Mouse (Mus musculus) midbrain, postnatal 0 days (tissue): ENCODE data around the gene Pm20d1. TPM values are rescaled to one million over a fixed set of nuclear protein-coding genes. Genes with fewer than 3 reads are reported as not detected.

Source experiments
- ATAC-seq: fragments of 200-750 bp; cut with Nextera tagmentation; 2 replicates; pipeline ENCODE4 v1.8.0; 2017; ENCODE audit warnings: moderate number of reproducible peaks, mild to moderate bottlenecking, moderate TSS enrichment, moderate library complexity; ENCODE audit not compliant: low FRiP score
- DNase-seq: peaks from one replicate; pipeline ENCODE4 v3.0.0-alpha.2; 2015; ENCODE audit warnings: low spot score
- H3K27ac ChIP-seq: fragments of 300-500 bp; sonication (generic); 2 replicates; pipeline ENCODE4 v1.5.1; 2014; ENCODE audit warnings: low read depth, mild to moderate bottlenecking, low read length, mixed read lengths
- H3K27me3 ChIP-seq: fragments of 300-500 bp; sonication (generic); 2 replicates; pipeline ENCODE4 v1.6.1; 2014; ENCODE audit warnings: low read length, control low read depth, mixed read lengths; ENCODE audit not compliant: insufficient read depth
- H3K36me3 ChIP-seq: fragments of 300-500 bp; sonication (generic); 2 replicates; pipeline ENCODE4 v1.6.1; 2014; ENCODE audit warnings: low read length, control low read depth, mixed read lengths; ENCODE audit not compliant: insufficient read depth
- H3K4me1 ChIP-seq: fragments of 300-500 bp; sonication (generic); 2 replicates; pipeline ENCODE4 v1.6.1; 2014; ENCODE audit warnings: mild to moderate bottlenecking, control low read depth, antibody characterized with exemption, low read length, mixed read lengths; ENCODE audit not compliant: insufficient read depth
- H3K4me2 ChIP-seq: fragments of 300-500 bp; sonication (generic); 2 replicates; pipeline ENCODE4 v1.6.1; 2014; ENCODE audit warnings: low read depth, mild to moderate bottlenecking, low read length, mixed read lengths; ENCODE audit not compliant: poor library complexity, severe bottlenecking
- H3K4me3 ChIP-seq: fragments of 300-500 bp; sonication (generic); 2 replicates; pipeline ENCODE4 v1.5.1; 2014; ENCODE audit warnings: low read depth, mild to moderate bottlenecking, low read length, moderate library complexity
- H3K9ac ChIP-seq: fragments of 300-500 bp; sonication (generic); replicated peaks from 2 replicates; pipeline ENCODE4 v1.6.1; 2014; ENCODE audit warnings: mild to moderate bottlenecking, low read length, moderate library complexity, mixed read lengths; ENCODE audit not compliant: poor library complexity, severe bottlenecking
- H3K9me3 ChIP-seq: fragments of 300-500 bp; sonication (generic); 2 replicates; pipeline ENCODE4 v1.6.1; 2016; ENCODE audit warnings: low read length, control low read depth
- CTCF ChIP-seq: IDR thresholded peaks from 2 replicates; pipeline ENCODE4 v1.5.1; 2016; ENCODE audit warnings: antibody characterized with exemption, mild to moderate bottlenecking
- WGBS: fragments of 180-500 bp; shearing (Covaris S2); extraction: QIAGEN DNeasy Blood & Tissue Kit; methylation state at CpG from one replicate; pipeline ENCODE4 v1.1.7; 2014; 5-methylcytosine and 5-hydroxymethylcytosine counted together
- polyA plus RNA-seq: library from polyadenylated mRNA; unstranded; fragments of >200 nt; fragmentation: Nextera tagmentation; extraction: Ambion mirVana; gene quantifications from 2 replicates; pipeline ENCODE4 v1.2.1, GENCODE M21; 2015
- total RNA-seq: library from RNA; depleted of rRNA; stranded (reverse); fragments of >200 nt; gene quantifications from 2 replicates; pipeline ENCODE4 v1.2.3, GENCODE M21; 2014

Gene Pm20d1
- total and polyA plus RNA-seq, 2 experiments from 2014 or later: 0.05 to 0.38 TPM

DNA sequence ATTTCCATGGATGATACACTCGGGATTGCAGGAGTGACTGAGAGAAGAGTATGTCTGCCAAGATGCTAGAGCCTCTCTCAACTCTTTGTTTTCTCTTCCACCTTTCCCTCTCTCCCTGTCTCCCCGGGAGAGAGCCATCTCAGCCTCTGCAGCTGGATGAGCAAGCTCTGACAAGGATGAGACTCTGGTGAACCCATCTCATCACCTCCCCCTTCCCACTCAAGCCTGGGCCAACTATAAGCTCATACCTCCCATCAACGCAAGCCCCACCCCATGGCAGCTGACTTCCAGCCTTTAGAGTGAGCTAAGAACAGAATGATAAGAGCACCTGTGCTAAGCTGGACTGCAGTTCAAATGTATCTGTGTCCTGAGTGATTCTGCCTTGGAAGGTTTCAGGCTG lies 27.9 kb upstream of the Pm20d1 start:
- Histone ChIP-seq H3K36me3 (no peaks in the 10 kb centered on the region), H3K4me2 (no peak overlapping the region), H3K4me1 (peaks cover 3% of the 10 kb centered on the region; the same call in 1 of the 2 replicates), H3K27ac (no peak overlapping the region), H3K27me3 (no peaks in the 10 kb centered on the region), H3K9ac (no peak overlapping the region), H3K9me3 (no peaks in the 10 kb centered on the region), H3K4me3 (no peak overlapping the region)
- no peak for DNase-seq
- TF ChIP-seq CTCF: no peak
- ATAC-seq: no peak
- WGBS: 69% methylated on average over 3 of the region's 3 CpGs

DNA sequence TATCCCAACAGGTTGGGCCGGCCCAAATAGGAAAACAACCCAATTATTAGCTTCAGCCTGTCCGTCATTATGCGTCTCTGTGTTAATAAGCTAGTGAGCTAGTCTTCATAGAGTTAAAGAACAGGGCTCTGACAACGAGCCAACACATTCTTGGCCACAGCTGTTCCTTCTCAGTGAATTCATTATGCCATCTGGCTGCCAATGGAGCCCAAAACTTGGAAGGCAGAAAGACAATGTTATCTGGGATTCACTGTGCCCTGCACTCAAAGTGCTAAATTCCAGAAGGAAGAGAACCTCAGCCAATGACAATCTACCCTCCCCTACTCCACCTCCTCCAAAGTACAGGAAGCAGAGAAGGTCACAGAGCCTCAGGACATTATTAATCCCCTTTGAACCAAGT lies 26.5 kb upstream of the Pm20d1 start:
- no peak overlapping the region for H3K27ac ChIP-seq

DNA sequence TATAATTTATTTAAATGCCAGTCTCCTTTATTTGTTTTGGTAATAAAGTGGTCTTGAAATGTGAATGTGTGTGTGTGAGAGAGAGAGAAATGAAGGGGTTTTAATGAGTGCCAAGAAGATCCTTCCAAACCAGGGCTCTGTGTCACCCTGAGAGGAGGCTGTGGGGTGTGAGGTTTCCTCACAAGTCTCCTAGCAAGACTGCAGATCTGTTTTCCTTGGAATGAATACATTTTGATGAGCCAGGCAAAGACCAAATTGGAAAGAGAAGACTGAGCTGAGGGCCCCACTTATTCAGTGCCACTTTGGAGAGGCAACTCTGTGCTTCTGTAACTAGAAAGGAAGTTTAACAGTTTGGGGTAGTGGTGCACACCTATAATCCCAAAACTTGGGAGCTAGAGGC lies 25.7 kb upstream of the Pm20d1 start:
- DNase-seq (no peak), ATAC-seq (no peak)
- Histone ChIP-seq H3K4me2 (no peak overlapping the region), H3K4me3 (no peak overlapping the region), H3K9me3 (no peaks in the 10 kb centered on the region; the same call in 1 of the 2 replicates), H3K27ac (no peak overlapping the region), H3K36me3 (no peaks in the 10 kb centered on the region), H3K4me1 (no peaks in the 10 kb centered on the region), H3K27me3 (no peaks in the 10 kb centered on the region), H3K9ac (no peak overlapping the region)
- TF ChIP-seq CTCF: no peak

More for the DNA sequence above, 26.5 kb upstream of the Pm20d1 start:
- no peaks in the 10 kb centered on the region for H3K9me3 ChIP-seq
- H3K4me3 ChIP-seq: no peak overlapping the region
- no peak for TF ChIP-seq CTCF
- H3K9ac ChIP-seq: no peak overlapping the region
- H3K4me2 ChIP-seq: no peak overlapping the region
- H3K36me3 ChIP-seq: no peaks in the 10 kb centered on the region
- no peaks in the 10 kb centered on the region for H3K4me1 ChIP-seq
- H3K27me3 ChIP-seq: no peaks in the 10 kb centered on the region
- 59% methylated on average over 4 of the region's 4 CpGs for WGBS
- DNase-seq (peak; percentile 93), ATAC-seq (no peak)

DNA sequence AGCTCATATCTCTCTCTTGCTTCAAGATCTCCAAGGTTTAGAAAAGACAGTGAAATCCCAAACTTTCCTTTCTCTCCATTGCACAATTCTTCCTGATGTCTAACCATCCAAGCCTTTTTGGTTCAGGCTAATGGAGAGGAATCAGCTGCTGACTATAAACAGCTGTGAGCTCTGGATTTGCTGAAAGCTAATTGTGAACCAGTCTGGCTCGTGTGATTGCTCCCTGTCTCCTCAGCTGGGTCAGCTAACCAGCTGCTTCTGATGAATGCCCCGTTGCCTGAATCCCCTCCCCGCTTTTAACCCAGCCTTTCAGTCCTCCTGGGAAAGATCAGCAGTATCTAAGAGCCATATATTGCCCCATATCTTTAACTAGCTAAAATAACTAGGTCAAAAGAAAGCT lies 2.6 kb upstream of the Pm20d1 start:
- TF ChIP-seq CTCF: no peak
- H3K36me3 ChIP-seq: no peaks in the 10 kb centered on the region
- no peak overlapping the region for H3K9ac ChIP-seq
- H3K4me3 ChIP-seq: no peak overlapping the region
- DNase-seq: peak; percentile 35
- no peaks in the 10 kb centered on the region for H3K27me3 ChIP-seq
- ATAC-seq: no peak
- no peak overlapping the region for H3K4me2 ChIP-seq
- no peaks in the 10 kb centered on the region for H3K9me3 ChIP-seq
- 38% methylated on average over 3 of the region's 3 CpGs for WGBS
- no peak overlapping the region for H3K27ac ChIP-seq
- H3K4me1 ChIP-seq: 0 out of 2 replicates have a peak, but pooled peaks cover 2% of the 10 kb centered on the region

DNA sequence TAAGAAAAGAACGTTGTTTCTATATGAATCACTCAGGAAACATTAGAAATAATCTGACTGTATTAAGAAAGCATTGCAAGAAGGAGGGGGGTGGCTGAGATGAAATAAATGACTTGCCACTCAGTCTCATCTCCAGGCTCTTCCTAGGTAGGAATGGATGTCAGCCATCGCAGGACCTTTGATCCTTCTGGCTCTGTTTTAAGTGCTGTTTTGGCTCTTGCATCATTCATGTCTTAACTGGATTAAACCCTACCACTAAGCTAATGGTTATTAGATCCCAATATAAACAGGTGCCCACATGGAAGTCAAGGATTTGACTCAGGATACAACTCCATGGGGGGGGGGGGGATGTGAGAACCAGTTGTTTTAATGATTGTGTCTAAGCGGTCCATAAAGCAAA lies 2.0 kb upstream of the Pm20d1 start:
- 0 out of 2 replicates have a peak, but pooled peaks cover 2% of the 10 kb centered on the region for H3K4me1 ChIP-seq
- no peak overlapping the region for H3K4me2 ChIP-seq
- no peaks in the 10 kb centered on the region for H3K36me3 ChIP-seq
- H3K27ac ChIP-seq: no peak overlapping the region
- no peak for TF ChIP-seq CTCF
- H3K4me3 ChIP-seq: no peak overlapping the region
- H3K27me3 ChIP-seq: no peaks in the 10 kb centered on the region
- 78% methylated on average over 3 of the region's 3 CpGs for WGBS
- no peak for ATAC-seq
- DNase-seq: no peak
- no peak overlapping the region for H3K9ac ChIP-seq
- no peaks in the 10 kb centered on the region for H3K9me3 ChIP-seq

DNA sequence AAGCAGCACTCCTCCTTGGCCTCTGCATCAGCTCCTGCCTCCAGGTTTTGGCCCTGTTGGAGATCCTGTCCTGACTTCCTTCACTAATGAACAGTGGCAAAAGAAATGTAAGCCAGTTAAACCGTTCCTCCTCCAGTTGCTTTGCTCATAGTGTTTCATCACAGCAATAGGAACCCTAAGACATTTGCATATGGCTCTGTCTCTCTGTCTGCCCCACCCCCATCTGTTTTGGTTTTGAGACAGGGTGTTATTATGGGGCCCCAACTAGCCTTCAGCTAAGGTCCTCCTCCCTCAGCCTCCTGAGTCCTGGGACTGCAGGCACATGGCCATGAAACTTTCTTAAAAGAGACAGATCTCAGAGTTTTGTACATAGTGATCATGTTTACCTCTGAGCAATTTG lies 2.8 kb downstream of the Pm20d1 start:
- Histone ChIP-seq H3K9me3 (no peaks in the 10 kb centered on the region), H3K27me3 (no peaks in the 10 kb centered on the region), H3K4me1 (0 out of 2 replicates have a peak, but pooled peaks cover 2% of the 10 kb centered on the region), H3K9ac (no peak overlapping the region), H3K27ac (no peak overlapping the region), H3K4me2 (no peak overlapping the region), H3K36me3 (no peaks in the 10 kb centered on the region), H3K4me3 (no peak overlapping the region)
- DNase-seq (no peak), ATAC-seq (no peak)
- 52% methylated on average over 1 of the region's 1 CpGs for WGBS
- no peak for TF ChIP-seq CTCF
